Mouse (Mus musculus) E14TG2a.4 (cell line): ENCODE measurements at regions not wholly inside any gene's neighbourhood (a gene's known extent, or its start where the extent isn't known, plus 50 kb on each side); places are given as distances from the start of the nearest gene placed in this dataset.

Experiments used
- CTCF ChIP-seq: conservative IDR thresholded peaks from 2 replicates; pipeline ENCODE4 v1.5.1; 2014; ENCODE audit warnings: low read length
- NANOG ChIP-seq: IDR thresholded peaks from 2 replicates; pipeline ENCODE4 v1.6.1; 2014; ENCODE audit warnings: borderline replicate concordance, low read length, mixed read lengths
- POU5F1 ChIP-seq: IDR thresholded peaks from 2 replicates; pipeline ENCODE4 v1.6.1; 2014; ENCODE audit warnings: low read length, borderline replicate concordance

GRCm38 (mm10) chr1:39064781-39065180, 79.4 kb downstream of the Pdcl3 start:
- no peak for TF ChIP-seq CTCF
- TF ChIP-seq NANOG: no peak
- TF ChIP-seq POU5F1: no peak
